Mouse (Mus musculus): ENCODE data around the gene Tnp1. TPM values are rescaled to one million over a fixed set of nuclear protein-coding genes. Genes with fewer than 3 reads are reported as not detected.

Gene Tnp1
- polyA plus RNA-seq, 1 experiment from 2014 or later: not detected

DNA sequence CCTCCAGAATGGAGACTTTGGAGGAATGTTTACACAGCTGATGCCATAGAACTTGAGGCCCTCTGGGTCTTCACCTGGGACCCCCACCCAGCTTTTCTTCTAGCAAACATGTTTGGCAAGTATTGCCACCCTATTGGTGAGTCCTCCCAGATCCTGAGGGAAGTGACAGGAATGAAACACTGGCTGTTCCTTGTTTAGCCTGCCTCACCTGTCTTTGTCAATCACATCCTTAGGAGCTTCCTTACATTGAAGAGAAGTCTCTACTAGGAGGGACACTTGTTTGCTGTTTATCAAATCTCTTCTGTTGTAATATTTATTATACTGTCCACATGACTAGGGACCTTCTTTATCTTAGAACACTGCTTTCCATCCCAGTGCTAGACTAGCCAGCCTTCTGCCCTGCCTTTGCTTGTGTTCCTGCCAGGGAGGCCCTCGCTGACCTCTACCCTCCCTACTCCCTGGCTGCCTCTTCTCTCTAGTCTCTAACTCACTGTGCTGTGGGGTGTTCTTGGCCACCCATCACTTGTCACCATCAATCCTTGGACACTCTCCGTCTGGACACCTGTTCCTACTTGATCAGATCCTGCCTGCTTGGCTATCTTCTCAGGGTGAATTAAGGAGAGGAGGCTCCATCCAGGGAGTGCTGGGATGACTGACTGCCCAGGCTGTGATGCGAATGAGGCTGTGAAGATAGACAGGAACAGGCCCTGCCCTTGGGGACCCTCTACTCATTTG, 25.1 kb upstream of the Tnp1 start:
- no peak overlapping the region for H3K4me2 ChIP-seq (replicated peaks)
- H3K4me1 ChIP-seq: peaks cover 7% of the 10 kb centered on the region; the same call in 1 of the 2 replicates
- H3K9ac ChIP-seq: no peak overlapping the region
- H3K27me3 ChIP-seq: no peaks in the 10 kb centered on the region
- no peaks in the 10 kb centered on the region for H3K36me3 ChIP-seq
- no peak overlapping the region; the same call in 1 of the 2 replicates for H3K27ac ChIP-seq
- ATAC-seq (ENCODE audit: low FRiP score, low read depth): no peak
- H3K9me3 ChIP-seq: no peaks in the 10 kb centered on the region
- H3K4me3 ChIP-seq: no peak overlapping the region
- 70% methylated on average over 3 of the region's 3 CpGs for WGBS

DNA sequence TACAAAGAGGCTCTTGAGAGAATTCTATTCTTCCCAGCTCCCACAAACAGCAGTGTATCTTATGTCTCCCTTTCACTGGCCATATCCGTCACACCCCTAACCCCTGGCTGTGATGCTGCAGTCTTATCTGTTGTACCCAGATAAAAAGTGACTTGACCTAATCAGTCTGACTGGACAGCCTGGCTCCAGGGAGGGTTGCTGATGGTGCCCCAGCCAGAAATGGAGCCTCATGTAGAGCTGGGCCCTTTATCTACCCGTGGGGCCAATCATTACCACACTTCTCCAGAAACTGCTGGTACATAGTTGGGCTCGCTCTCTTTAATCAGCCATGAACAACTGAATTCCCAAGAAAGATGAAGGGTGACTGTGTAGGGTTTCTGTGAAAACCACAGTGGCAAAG, 22.8 kb upstream of the Tnp1 start:
- WGBS: 66% methylated on average over 3 of the region's 3 CpGs
- H3K9me3 ChIP-seq: no peaks in the 10 kb centered on the region
- H3K36me3 ChIP-seq: no peaks in the 10 kb centered on the region
- peak; percentile 11; the same call in 1 of the 2 replicates for ATAC-seq (ENCODE audit: low FRiP score, low read depth)
- H3K4me3 ChIP-seq: no peak overlapping the region
- H3K9ac ChIP-seq: no peak overlapping the region
- H3K27ac ChIP-seq: no peak overlapping the region
- 0 out of 2 replicates have a peak, but pooled peaks cover 7% of the 10 kb centered on the region for H3K4me1 ChIP-seq
- no peak overlapping the region for H3K4me2 ChIP-seq (replicated peaks)
- H3K27me3 ChIP-seq: no peaks in the 10 kb centered on the region

DNA sequence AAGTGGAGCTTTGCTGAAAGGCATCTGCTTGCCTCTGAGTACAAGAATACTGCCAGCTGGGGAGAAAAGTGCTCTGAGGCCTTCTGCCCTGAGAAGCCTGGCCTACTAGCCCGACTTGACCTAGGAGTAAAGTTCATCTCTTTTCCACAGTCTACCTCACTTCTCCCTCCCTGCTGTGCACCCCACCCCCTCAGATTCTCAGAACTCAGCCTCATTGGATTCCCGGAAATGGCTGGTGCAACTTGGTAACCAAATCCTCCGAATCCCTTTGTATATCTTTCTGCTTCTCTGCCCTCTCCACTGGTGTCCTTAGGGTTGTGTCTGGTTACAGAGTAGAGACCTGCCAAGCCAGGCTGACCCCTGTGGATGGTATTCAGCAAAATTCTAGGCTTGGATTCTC, 20.8 kb upstream of the Tnp1 start:
- 69% methylated on average over 3 of the region's 3 CpGs for WGBS
- ATAC-seq (ENCODE audit: low FRiP score, low read depth): no peak
- no peak overlapping the region for H3K9ac ChIP-seq
- H3K4me1 ChIP-seq: 0 out of 2 replicates have a peak, but pooled peaks cover 7% of the 10 kb centered on the region
- no peaks in the 10 kb centered on the region for H3K27me3 ChIP-seq
- H3K36me3 ChIP-seq: no peaks in the 10 kb centered on the region
- H3K4me3 ChIP-seq: no peak overlapping the region
- H3K4me2 ChIP-seq (replicated peaks): no peak overlapping the region
- H3K9me3 ChIP-seq: no peaks in the 10 kb centered on the region
- H3K27ac ChIP-seq: no peak overlapping the region

DNA sequence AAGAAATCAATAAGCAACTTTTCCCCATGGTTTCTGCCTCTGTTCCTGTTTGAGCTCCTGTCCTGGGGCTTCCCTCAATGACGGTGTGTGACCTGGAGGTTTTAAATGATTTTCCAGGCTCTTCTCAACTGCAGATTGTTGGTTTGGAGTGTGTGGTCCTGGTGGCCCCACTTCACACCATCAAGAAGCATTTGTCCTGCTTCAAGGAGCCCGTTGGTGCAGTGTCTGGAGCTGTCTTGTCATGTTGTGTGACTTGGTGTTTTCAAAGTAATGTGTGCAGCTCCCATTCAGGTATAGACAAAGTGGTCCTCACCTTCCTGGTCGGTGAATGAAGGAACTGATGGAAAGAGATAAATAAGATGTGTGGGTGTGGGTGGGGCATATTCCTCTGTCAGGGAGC, 20.0 kb upstream of the Tnp1 start:
- no peak overlapping the region for H3K9ac ChIP-seq

DNA sequence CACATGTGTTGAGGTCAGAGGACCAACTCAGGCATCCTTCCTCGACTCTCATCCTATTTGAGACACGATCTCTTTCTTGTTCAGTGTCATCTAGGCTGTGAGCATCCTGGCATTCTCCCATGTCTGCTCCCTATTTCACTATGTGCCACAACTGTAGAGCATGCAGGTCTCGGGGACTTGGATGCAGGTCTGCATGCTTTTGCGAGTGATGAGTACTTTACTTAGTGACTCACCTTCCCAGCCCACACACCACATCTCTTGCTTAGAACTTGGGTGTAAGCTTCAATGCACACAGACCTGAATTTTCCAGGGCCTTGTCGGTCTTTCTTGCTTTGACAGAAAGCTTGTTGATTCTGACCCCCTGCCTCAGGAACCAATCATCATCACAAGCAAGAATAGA, 16.8 kb upstream of the Tnp1 start:
- ATAC-seq (ENCODE audit: low FRiP score, low read depth): no peak

More for the DNA sequence above, 20.0 kb upstream of the Tnp1 start:
- Histone ChIP-seq H3K4me3 (no peak overlapping the region), H3K27ac (no peak overlapping the region), H3K9me3 (no peaks in the 10 kb centered on the region), H3K4me2 (replicated peaks) (no peak overlapping the region), H3K4me1 (0 out of 2 replicates have a peak, but pooled peaks cover 7% of the 10 kb centered on the region), H3K27me3 (no peaks in the 10 kb centered on the region), H3K36me3 (no peaks in the 10 kb centered on the region)
- 76% methylated on average over 3 of the region's 3 CpGs for WGBS
- no peak for ATAC-seq (ENCODE audit: low FRiP score, low read depth)

DNA sequence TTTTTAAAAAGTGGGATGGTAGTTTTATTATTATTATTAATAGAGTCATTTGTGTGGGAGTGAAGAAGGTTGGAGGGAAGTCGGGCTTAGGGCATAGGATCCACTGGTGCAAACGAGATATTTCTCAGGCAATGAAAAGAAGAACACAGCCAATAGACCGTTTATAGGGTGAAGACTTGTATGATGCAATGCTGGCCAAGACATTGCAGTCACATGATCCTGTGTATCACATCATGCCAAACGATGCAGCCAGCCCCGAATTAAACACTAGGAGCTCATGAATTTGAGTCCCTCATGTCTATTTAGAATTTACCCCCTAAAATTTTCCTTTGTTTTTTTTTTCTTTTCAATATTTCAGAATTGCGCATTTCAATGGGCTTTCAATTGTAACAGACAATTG, 13.0 kb upstream of the Tnp1 start:
- Histone ChIP-seq H3K27me3 (no peaks in the 10 kb centered on the region), H3K27ac (no peak overlapping the region), H3K4me3 (no peak overlapping the region), H3K4me2 (replicated peaks) (no peak overlapping the region), H3K36me3 (no peaks in the 10 kb centered on the region), H3K9ac (no peak overlapping the region), H3K9me3 (no peaks in the 10 kb centered on the region), H3K4me1 (no peaks in the 10 kb centered on the region)
- ATAC-seq (ENCODE audit: low FRiP score, low read depth): no peak
- 83% methylated on average over 6 of the region's 6 CpGs for WGBS

More for the DNA sequence above, 16.8 kb upstream of the Tnp1 start:
- no peak overlapping the region for H3K4me3 ChIP-seq
- H3K9ac ChIP-seq: no peak overlapping the region
- H3K4me1 ChIP-seq: no peaks in the 10 kb centered on the region
- H3K9me3 ChIP-seq: no peaks in the 10 kb centered on the region
- no peaks in the 10 kb centered on the region for H3K27me3 ChIP-seq
- no peak overlapping the region for H3K4me2 ChIP-seq (replicated peaks)
- H3K27ac ChIP-seq: no peak overlapping the region
- WGBS: 87% methylated on average over 5 of the region's 5 CpGs
- no peaks in the 10 kb centered on the region for H3K36me3 ChIP-seq

DNA sequence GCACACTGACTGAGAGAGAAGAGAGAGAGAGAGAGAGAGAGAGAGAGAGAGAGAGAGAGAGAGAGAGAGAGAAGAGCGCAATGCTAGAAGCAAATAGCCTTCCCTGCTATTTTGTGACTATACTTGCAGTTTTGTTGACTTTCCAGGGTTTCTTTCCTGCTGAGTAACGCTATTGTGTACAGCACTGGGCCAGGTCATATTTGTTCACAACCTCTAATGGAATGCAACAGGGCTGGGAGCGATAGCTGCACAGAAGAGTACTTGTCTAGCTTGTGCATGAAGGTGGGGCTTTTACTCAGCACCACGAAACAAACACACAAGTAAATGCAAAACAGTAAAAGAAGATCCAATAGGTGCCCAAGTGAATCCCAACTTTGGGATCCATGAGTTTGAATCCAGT, 11.7 kb upstream of the Tnp1 start:
- Histone ChIP-seq H3K9me3 (no peaks in the 10 kb centered on the region), H3K9ac (no peak overlapping the region), H3K36me3 (no peaks in the 10 kb centered on the region), H3K4me1 (no peaks in the 10 kb centered on the region), H3K27me3 (no peaks in the 10 kb centered on the region), H3K4me2 (replicated peaks) (no peak overlapping the region), H3K4me3 (no peak overlapping the region), H3K27ac (no peak overlapping the region)
- ATAC-seq (ENCODE audit: low FRiP score, low read depth): no peak
- WGBS: 67% methylated on average over 4 of the region's 4 CpGs

DNA sequence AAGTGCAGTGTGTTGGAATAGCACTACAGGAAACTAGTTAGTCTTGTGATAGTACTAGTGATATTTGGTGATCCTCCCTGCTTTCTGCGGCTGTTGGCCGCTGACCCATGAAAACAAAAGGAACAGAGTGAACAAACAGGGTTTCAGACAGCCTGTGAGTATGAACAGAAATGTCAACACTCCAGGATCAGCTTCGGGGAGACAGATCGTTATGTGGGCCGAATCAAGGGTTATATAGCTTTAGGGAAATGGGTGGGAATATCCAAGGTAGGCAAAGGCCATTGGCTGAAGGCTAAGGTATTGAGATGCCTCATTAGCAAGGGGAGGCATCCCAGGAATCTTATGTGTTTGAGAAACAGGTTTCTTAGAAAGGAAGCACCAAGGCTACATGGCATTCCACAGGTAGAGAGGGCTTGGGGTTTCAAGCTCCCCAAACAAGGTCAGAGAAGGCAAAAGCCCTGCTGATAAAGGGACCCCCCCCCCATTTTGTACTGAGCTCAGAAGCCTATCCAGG, 11.1 kb upstream of the Tnp1 start:
- ATAC-seq (ENCODE audit: low FRiP score, low read depth): no peak
- no peak overlapping the region for H3K27ac ChIP-seq
- no peaks in the 10 kb centered on the region for H3K36me3 ChIP-seq
- no peaks in the 10 kb centered on the region for H3K4me1 ChIP-seq
- no peaks in the 10 kb centered on the region for H3K27me3 ChIP-seq
- 61% methylated on average over 5 of the region's 5 CpGs for WGBS
- no peak overlapping the region for H3K4me2 ChIP-seq (replicated peaks)
- no peak overlapping the region for H3K4me3 ChIP-seq
- H3K9ac ChIP-seq: no peak overlapping the region
- no peaks in the 10 kb centered on the region for H3K9me3 ChIP-seq

DNA sequence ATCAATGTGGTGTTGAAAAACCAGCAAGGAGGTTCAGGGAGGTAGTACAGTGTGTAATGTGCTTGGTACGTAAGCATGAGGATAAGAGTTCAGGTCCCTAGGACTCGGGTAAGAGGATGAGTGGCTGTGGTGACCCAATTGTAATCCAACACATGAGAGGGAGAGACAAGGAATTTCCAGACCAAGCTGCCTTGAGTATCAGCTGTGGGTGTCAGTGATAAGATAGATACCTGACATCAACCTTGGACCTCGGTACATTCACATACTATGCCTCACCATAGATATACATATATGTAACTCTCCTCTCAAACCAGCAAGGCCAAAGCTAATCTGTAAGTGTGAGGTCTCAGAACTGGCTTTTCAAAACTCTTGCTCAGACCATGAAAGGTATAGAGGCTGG, 10.4 kb upstream of the Tnp1 start:
- Histone ChIP-seq H3K4me3 (no peak overlapping the region), H3K27me3 (no peaks in the 10 kb centered on the region), H3K9ac (no peak overlapping the region), H3K4me2 (replicated peaks) (no peak overlapping the region), H3K36me3 (no peaks in the 10 kb centered on the region), H3K4me1 (no peaks in the 10 kb centered on the region), H3K9me3 (no peaks in the 10 kb centered on the region), H3K27ac (no peak overlapping the region)
- no peak for ATAC-seq (ENCODE audit: low FRiP score, low read depth)
- 85% methylated on average over 3 of the region's 3 CpGs for WGBS

DNA sequence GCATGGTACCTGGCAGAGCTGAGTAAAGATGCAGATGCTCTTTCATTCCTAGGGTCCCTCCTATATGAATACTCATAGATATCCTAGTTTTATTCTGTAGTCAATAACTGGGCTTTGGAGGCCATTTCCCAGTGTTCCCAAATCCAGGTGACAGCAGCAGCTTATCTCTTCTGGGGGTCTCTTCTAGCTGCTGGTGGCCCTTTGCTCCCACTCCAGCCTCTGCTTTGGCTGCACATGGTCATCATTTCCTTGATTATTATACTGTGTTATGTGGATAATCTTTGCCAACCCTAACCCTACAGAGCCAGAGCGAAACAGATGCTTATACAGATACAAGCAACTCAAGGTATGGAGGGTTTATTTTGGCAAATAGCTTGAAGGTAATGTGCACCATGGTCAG, 8.9 kb downstream of the Tnp1 start:
- Histone ChIP-seq H3K27ac (no peak overlapping the region), H3K9me3 (no peaks in the 10 kb centered on the region), H3K27me3 (no peaks in the 10 kb centered on the region), H3K36me3 (no peaks in the 10 kb centered on the region), H3K4me1 (no peaks in the 10 kb centered on the region), H3K4me2 (replicated peaks) (no peak overlapping the region), H3K9ac (no peak overlapping the region), H3K4me3 (no peak overlapping the region)
- no peak for ATAC-seq (ENCODE audit: low FRiP score, low read depth)
- 95% methylated on average over 1 of the region's 1 CpGs for WGBS

DNA sequence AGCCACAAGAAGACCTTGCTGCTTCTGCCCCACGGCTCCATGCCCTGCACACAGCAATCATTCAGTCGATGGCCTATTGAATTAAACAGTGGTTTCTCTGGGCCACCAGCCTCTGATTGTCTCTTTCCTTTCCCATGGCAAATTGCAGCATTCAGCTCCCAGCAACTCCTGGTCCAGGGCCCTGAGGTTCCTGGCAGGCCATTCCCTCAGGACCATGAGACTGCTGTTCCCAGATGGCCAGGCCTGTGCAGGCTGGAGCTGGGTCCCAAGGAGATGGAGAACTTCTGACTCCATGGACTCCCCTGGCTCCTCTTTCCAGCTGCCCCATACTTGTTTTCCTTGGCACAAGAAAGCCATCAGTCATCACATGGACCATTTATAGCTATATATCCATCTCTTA, 10.8 kb downstream of the Tnp1 start:
- no peak overlapping the region for H3K9ac ChIP-seq
- ATAC-seq (ENCODE audit: low FRiP score, low read depth): no peak
- H3K27ac ChIP-seq: no peak overlapping the region
- no peak overlapping the region for H3K4me3 ChIP-seq
- no peaks in the 10 kb centered on the region for H3K9me3 ChIP-seq
- no peaks in the 10 kb centered on the region for H3K4me1 ChIP-seq
- WGBS: 89% methylated on average over 2 of the region's 2 CpGs
- no peaks in the 10 kb centered on the region for H3K36me3 ChIP-seq
- no peak overlapping the region for H3K4me2 ChIP-seq (replicated peaks)
- H3K27me3 ChIP-seq: no peaks in the 10 kb centered on the region

DNA sequence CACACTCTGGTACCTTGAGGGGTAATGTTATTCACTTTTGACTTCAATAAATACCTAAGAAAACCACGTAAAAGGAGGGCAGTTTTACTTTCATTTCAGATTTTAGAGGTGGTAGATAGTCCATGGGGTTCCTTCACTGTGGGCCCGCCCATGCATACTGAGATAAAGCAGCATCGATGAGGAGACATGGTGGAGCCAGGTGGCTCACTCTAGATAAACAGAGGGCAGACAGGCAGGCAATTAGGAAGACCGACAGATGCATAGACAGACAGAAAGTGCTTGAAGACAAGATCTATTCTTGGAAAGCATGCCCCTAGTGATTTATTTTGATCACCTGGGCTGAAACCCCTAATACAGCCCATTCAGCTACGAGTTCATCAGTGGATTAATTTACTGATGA, 13.1 kb downstream of the Tnp1 start:
- Histone ChIP-seq H3K36me3 (no peaks in the 10 kb centered on the region), H3K27me3 (no peaks in the 10 kb centered on the region), H3K9ac (no peak overlapping the region), H3K4me1 (no peaks in the 10 kb centered on the region), H3K4me3 (no peak overlapping the region), H3K4me2 (replicated peaks) (no peak overlapping the region), H3K9me3 (no peaks in the 10 kb centered on the region), H3K27ac (no peak overlapping the region)
- no peak for ATAC-seq (ENCODE audit: low FRiP score, low read depth)
- WGBS: 63% methylated on average over 5 of the region's 5 CpGs

DNA sequence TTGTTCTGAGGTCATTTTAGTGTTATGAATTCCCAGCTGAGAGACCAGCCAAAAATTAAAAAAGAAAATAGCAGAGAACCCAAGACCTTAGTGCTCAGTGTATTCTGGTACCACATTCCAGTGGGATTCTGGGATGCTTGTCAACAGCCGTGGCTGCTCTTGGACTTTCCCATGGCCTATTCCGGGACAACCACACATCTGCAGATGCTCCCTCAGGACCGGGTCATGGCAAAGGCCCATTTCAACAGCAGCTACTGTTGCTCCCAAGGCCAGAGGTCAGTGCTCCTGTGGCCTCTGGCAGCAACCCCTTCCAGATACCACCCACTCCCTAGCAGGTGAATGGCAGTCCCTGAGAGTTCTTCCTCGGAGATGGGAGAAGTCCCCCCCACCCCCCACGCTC, 13.7 kb downstream of the Tnp1 start:
- H3K4me3 ChIP-seq: no peak overlapping the region
- H3K4me1 ChIP-seq: no peaks in the 10 kb centered on the region

More for the DNA sequence above, 13.7 kb downstream of the Tnp1 start:
- Histone ChIP-seq H3K27ac (no peak overlapping the region), H3K4me2 (replicated peaks) (no peak overlapping the region), H3K9me3 (no peaks in the 10 kb centered on the region), H3K9ac (no peak overlapping the region), H3K27me3 (no peaks in the 10 kb centered on the region), H3K36me3 (no peaks in the 10 kb centered on the region)
- ATAC-seq (ENCODE audit: low FRiP score, low read depth): no peak
- 79% methylated on average over 5 of the region's 5 CpGs for WGBS
